Mouse (Mus musculus): ENCODE measurements around the gene Ptprg. TPM values are rescaled to one million over a fixed set of nuclear protein-coding genes. Genes with fewer than 3 reads are reported as not detected.
A peak's percentile ranks its signal among the peaks of the same experiment; 100 is the strongest.

Gene Ptprg
- polyA plus RNA-seq, 1 experiment from 2014 or later: 47.9 TPM

DNA sequence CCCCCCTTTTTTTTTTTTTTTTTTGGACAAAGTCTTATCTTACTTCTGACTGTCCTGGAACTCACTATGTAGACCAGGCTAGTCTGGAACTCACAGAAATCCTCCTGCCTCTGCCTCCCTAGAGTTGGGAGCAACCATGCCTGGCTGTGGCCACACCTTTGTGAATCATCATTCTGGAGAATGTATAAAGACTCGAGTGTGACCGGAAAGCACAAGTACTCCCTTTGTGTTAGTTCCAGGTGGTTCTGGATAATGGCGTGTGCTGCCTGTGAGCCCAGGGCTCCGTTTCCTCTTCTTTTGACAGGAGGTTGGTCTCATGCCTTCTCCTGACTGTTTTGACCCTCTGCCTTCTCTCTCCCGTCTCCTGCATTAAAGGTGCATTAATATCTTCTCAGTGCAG is 41.0 kb downstream of the Ptprg start:
- H3K4me1 ChIP-seq: peaks cover 17% of the 10 kb centered on the region
- H3K36me3 ChIP-seq: no peaks in the 10 kb centered on the region
- no peaks in the 10 kb centered on the region for H3K27me3 ChIP-seq
- 82% methylated on average over 5 of the region's 5 CpGs for WGBS
- H3K4me2 ChIP-seq (replicated peaks): no peak overlapping the region
- H3K9me3 ChIP-seq: no peaks in the 10 kb centered on the region
- H3K27ac ChIP-seq: no peak overlapping the region
- no peak overlapping the region for H3K4me3 ChIP-seq
- ATAC-seq (ENCODE audit: insufficient number of reproducible peaks, insufficient read depth, low FRiP score, low TSS enrichment): no peak
- H3K9ac ChIP-seq: no peak overlapping the region

DNA sequence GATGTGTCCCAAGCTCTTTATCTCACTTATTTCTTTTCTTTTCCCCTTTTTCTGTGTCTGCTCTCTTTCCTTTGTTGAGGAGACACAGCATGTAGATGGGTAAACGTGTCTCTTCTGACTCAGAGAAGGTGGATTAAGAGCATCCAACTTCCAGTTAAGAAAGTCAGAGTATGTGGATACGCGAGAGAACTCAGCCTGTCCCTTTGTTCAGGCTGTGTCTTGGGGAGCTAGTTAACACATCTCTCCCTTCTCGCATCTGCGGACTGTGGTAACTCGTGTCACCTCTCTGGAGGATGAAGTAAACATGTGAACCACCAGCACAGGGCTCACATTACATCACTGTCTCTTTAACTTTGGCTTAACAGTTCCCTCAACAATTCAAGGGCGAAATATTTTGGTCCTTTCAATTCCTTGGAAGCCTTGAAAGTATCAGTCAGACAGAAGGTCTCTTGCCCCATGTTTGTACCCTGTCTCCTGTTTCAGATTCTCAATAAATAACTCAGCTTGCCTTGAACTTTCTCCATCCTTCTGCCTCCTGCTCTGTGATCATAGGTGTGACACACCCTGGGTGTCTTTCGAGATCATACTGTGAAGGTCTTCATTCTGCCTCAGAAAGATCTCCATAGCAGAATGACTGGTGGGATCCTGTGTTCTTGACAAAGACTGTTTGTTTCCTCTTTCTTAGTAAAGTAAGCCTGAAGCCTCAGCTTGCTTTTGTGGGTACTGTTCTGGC is 51.0 kb downstream of the Ptprg start:
- no peaks in the 10 kb centered on the region for H3K36me3 ChIP-seq
- ATAC-seq (ENCODE audit: insufficient number of reproducible peaks, insufficient read depth, low FRiP score, low TSS enrichment): no peak
- no peak overlapping the region for H3K4me3 ChIP-seq
- peaks cover 9% of the 10 kb centered on the region for H3K4me1 ChIP-seq
- H3K27me3 ChIP-seq: no peaks in the 10 kb centered on the region
- H3K4me2 ChIP-seq (replicated peaks): no peak overlapping the region
- no peak overlapping the region for H3K27ac ChIP-seq
- no peak overlapping the region for H3K9ac ChIP-seq
- WGBS: 52% methylated on average over 8 of the region's 8 CpGs
- H3K9me3 ChIP-seq: no peaks in the 10 kb centered on the region

DNA sequence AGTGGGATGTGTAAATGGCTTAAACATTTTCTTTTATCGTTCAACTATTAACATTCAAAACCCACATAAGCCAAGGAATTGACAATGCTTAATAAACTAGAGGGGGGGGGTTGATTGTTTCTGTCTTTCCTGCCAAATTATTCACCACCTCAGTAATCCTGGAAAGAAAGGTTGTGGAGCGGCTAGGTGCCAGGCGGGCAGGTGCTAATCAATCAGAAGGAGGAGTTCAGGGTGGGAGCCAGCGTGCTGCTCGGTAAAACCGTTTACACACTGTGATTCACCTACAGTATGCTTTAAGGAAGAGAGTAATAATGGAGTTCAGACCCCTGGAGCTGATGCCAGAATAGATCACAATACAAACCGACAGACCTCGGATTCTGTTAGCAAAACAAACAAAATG is 55.0 kb downstream of the Ptprg start:
- Histone ChIP-seq H3K27ac (no peak overlapping the region), H3K36me3 (no peaks in the 10 kb centered on the region), H3K4me2 (replicated peaks) (no peak overlapping the region), H3K27me3 (no peaks in the 10 kb centered on the region), H3K4me3 (no peak overlapping the region), H3K9me3 (no peaks in the 10 kb centered on the region), H3K4me1 (peaks cover 8% of the 10 kb centered on the region), H3K9ac (no peak overlapping the region)
- ATAC-seq (ENCODE audit: insufficient number of reproducible peaks, insufficient read depth, low FRiP score, low TSS enrichment): no peak
- WGBS: 61% methylated on average over 8 of the region's 8 CpGs

DNA sequence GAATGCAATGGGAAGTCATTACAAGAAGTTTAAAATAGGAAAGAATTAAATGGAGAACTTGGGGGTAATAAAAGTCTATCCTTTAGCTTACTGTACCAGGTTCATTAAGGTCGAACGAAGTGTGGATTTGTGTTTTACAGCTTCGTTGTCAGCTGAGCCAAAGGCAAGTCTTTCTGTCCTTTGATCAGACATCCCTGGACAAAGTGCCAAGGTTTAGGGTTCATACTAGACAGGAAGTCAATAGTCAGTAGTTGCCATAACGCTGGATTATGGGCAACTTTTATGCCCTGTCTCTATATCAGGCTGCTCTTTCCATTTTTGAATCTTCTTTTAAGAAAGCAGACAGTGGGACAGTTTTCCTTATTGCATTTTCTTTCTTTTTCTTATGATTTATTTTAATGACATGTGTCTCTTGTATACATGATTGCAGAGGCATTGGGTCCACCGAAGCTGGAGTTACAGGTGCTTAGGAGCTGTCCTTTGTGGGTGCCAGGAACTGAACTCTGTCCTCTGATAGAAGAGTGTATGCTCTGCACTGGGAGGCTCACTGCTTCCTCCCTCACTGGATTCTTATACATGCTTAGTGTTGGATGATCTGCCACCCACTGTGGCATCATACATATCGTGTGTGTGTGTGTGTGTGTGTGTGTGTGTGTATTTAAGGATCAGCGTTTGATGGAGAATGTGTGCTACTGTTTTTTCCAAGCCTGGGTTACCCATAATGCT is 56.7 kb downstream of the Ptprg start:
- no peaks in the 10 kb centered on the region; the same call in 1 of the 2 replicates for H3K4me1 ChIP-seq
- no peaks in the 10 kb centered on the region for H3K9me3 ChIP-seq
- H3K27ac ChIP-seq: no peak overlapping the region
- no peaks in the 10 kb centered on the region for H3K36me3 ChIP-seq
- no peak overlapping the region for H3K4me2 ChIP-seq (replicated peaks)
- H3K4me3 ChIP-seq: no peak overlapping the region
- WGBS: 89% methylated on average over 7 of the region's 7 CpGs
- no peaks in the 10 kb centered on the region for H3K27me3 ChIP-seq
- ATAC-seq (ENCODE audit: insufficient number of reproducible peaks, insufficient read depth, low FRiP score, low TSS enrichment): no peak
- H3K9ac ChIP-seq: no peak overlapping the region

- Histone ChIP-seq H3K4me2 (replicated peaks) (no peak overlapping the region), H3K4me1 (peaks cover 4% of the 10 kb centered on the region), H3K36me3 (no peaks in the 10 kb centered on the region), H3K9me3 (no peaks in the 10 kb centered on the region), H3K4me3 (no peak overlapping the region), H3K27me3 (no peaks in the 10 kb centered on the region), H3K9ac (no peak overlapping the region), H3K27ac (no peak overlapping the region)
- WGBS: 89% methylated on average over 5 of the region's 5 CpGs
- ATAC-seq (ENCODE audit: insufficient number of reproducible peaks, insufficient read depth, low FRiP score, low TSS enrichment): no peak
Measured at GRCm38 (mm10) chr14:11612426-11612825, 59.1 kb downstream of the Ptprg start.

GRCm38 (mm10) chr14:11613146-11613545 is 59.8 kb downstream of the Ptprg start:
- no peak overlapping the region for H3K27ac ChIP-seq
- no peaks in the 10 kb centered on the region for H3K36me3 ChIP-seq
- no peak overlapping the region for H3K9ac ChIP-seq
- 64% methylated on average over 3 of the region's 3 CpGs for WGBS
- peaks cover 11% of the 10 kb centered on the region for H3K4me1 ChIP-seq
- no peak overlapping the region for H3K4me2 ChIP-seq (replicated peaks)
- H3K4me3 ChIP-seq: no peak overlapping the region
- no peak for ATAC-seq (ENCODE audit: insufficient number of reproducible peaks, insufficient read depth, low FRiP score, low TSS enrichment)
- no peaks in the 10 kb centered on the region for H3K9me3 ChIP-seq
- no peaks in the 10 kb centered on the region for H3K27me3 ChIP-seq

DNA sequence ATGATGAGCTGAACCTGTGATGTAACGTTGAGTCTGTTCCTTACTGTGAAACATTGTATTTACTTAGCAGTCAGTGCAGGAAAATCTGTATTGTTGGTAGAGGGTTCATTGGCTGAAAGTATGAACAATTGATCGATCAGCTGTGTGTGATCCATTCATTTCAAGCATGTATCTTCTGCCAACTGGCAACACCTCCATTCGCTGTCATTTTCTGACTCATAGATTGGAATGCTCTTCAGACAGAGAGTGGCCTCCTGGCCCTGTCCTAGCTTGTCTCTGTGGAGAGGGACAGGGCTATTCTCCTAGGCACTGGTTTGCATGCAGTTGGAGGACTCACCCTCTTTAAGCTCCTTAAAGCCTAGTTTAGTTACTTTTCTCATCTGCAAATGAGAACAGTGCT is 62.4 kb downstream of the Ptprg start:
- no peak for ATAC-seq (ENCODE audit: insufficient number of reproducible peaks, insufficient read depth, low FRiP score, low TSS enrichment)
- no peak overlapping the region for H3K9ac ChIP-seq
- H3K4me3 ChIP-seq: no peak overlapping the region
- 78% methylated on average over 3 of the region's 3 CpGs for WGBS
- H3K27ac ChIP-seq: no peak overlapping the region
- no peaks in the 10 kb centered on the region for H3K9me3 ChIP-seq
- H3K4me2 ChIP-seq (replicated peaks): no peak overlapping the region
- peaks cover 19% of the 10 kb centered on the region for H3K4me1 ChIP-seq
- no peaks in the 10 kb centered on the region for H3K36me3 ChIP-seq
- H3K27me3 ChIP-seq: no peaks in the 10 kb centered on the region

GRCm38 (mm10) chr14:11617362-11617761 is 64.0 kb downstream of the Ptprg start:
- WGBS: 63% methylated on average over 6 of the region's 6 CpGs
- Histone ChIP-seq H3K27me3 (no peaks in the 10 kb centered on the region), H3K4me3 (no peak overlapping the region), H3K9ac (no peak overlapping the region), H3K4me1 (peaks cover 29% of the 10 kb centered on the region), H3K9me3 (no peaks in the 10 kb centered on the region), H3K4me2 (replicated peaks) (no peak overlapping the region), H3K36me3 (no peaks in the 10 kb centered on the region), H3K27ac (no peak overlapping the region)
- no peak for ATAC-seq (ENCODE audit: insufficient number of reproducible peaks, insufficient read depth, low FRiP score, low TSS enrichment)

GRCm38 (mm10) chr14:11618140-11618705 is 64.9 kb downstream of the Ptprg start:
- no peaks in the 10 kb centered on the region for H3K36me3 ChIP-seq
- no peak for ATAC-seq (ENCODE audit: insufficient number of reproducible peaks, insufficient read depth, low FRiP score, low TSS enrichment)
- no peak overlapping the region for H3K4me3 ChIP-seq
- H3K27me3 ChIP-seq: no peaks in the 10 kb centered on the region
- no peak overlapping the region for H3K9ac ChIP-seq
- H3K27ac ChIP-seq: no peak overlapping the region
- H3K4me1 ChIP-seq: peaks cover 34% of the 10 kb centered on the region
- no peaks in the 10 kb centered on the region for H3K9me3 ChIP-seq
- no peak overlapping the region for H3K4me2 ChIP-seq (replicated peaks)
- WGBS: 66% methylated on average over 6 of the region's 6 CpGs

DNA sequence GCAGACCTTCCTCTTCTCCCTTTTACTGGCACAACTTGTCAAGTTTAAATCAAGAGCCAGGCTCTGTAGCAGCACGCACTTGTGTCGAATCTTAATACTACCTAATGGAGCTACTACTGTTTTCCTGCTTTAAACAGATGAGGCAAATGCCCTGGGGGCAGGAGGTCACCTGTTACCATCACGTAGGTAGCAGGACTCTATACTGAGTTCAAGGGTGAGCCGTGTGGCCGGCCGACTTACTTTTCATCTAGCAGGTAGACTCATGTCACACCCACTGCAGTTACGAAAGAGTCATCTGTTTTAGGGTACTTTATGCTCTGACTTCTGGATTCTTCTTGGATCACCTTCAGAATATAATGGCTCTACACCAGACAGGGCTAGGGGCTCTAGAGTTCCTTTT is 66.3 kb downstream of the Ptprg start:
- WGBS: 82% methylated on average over 7 of the region's 7 CpGs
- Histone ChIP-seq H3K27ac (no peak overlapping the region), H3K27me3 (no peaks in the 10 kb centered on the region), H3K4me1 (peaks cover 34% of the 10 kb centered on the region), H3K9me3 (no peaks in the 10 kb centered on the region), H3K4me3 (no peak overlapping the region), H3K9ac (no peak overlapping the region), H3K36me3 (no peaks in the 10 kb centered on the region), H3K4me2 (replicated peaks) (no peak overlapping the region)
- no peak for ATAC-seq (ENCODE audit: insufficient number of reproducible peaks, insufficient read depth, low FRiP score, low TSS enrichment)

DNA sequence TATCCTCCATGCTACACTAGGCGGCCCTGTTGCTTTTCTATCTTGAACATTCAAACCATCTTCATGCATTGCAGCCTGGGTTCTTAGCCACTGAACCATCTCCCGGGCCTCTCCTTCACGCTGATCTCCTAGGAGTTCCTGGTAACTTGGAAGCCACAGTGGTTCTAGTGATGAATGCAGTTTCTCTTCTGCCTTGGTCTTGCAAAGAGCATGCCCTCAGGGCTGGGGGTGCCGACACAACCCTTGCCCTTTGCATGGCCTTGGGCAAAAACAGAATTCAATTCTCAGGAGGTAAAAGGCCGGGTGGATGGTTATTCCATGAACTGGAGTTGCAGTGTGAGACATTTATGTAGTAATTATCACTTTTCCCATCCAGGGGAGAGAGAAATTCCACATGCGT is 67.0 kb downstream of the Ptprg start:
- H3K4me2 ChIP-seq (replicated peaks): no peak overlapping the region
- H3K36me3 ChIP-seq: no peaks in the 10 kb centered on the region
- no peaks in the 10 kb centered on the region for H3K27me3 ChIP-seq
- H3K4me3 ChIP-seq: no peak overlapping the region
- no peak overlapping the region for H3K27ac ChIP-seq
- no peak for ATAC-seq (ENCODE audit: insufficient number of reproducible peaks, insufficient read depth, low FRiP score, low TSS enrichment)
- H3K4me1 ChIP-seq: peaks cover 34% of the 10 kb centered on the region
- WGBS: 33% methylated on average over 6 of the region's 6 CpGs
- no peak overlapping the region for H3K9ac ChIP-seq
- H3K9me3 ChIP-seq: no peaks in the 10 kb centered on the region

DNA sequence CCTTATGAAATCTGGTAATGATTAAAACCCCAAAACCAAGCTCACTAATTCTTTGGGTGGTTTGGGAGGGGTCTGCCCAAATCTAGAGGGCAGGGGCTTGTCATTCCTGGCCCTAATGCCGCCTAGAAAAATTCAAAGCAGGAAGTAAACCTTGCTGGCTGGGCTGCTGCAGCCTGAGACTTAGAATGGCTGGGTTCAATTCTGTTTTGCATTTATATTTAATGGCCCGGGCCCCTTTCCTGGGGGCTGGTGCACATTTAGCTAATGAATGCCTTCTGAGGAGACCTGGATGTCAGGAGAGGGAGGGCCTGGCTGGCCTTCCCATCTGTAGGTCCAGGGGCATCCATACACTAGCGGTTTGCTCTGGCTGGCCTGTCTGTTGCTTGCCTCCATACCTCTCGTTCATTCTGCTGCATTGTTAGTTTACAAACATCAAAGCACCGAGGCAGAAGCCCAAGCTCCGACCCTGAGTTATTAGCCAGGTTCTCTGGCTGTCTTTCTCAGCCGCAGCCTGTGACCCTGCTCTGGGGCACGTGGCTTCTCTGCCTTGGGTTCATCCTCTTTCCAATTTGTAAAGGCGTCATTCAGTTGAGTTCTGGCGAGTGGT is 67.7 kb downstream of the Ptprg start:
- H3K36me3 ChIP-seq: no peaks in the 10 kb centered on the region
- no peaks in the 10 kb centered on the region for H3K9me3 ChIP-seq
- no peak overlapping the region for H3K4me3 ChIP-seq
- no peak overlapping the region for H3K9ac ChIP-seq
- peaks cover 34% of the 10 kb centered on the region for H3K4me1 ChIP-seq
- H3K27me3 ChIP-seq: no peaks in the 10 kb centered on the region
- H3K27ac ChIP-seq: peak overlapping the region; percentile 37; the same call in 1 of the 2 replicates
- no peak overlapping the region; the same call in 1 of the 2 replicates for H3K4me2 ChIP-seq (replicated peaks)
- ATAC-seq (ENCODE audit: insufficient number of reproducible peaks, insufficient read depth, low FRiP score, low TSS enrichment): no peak
- 15% methylated on average over 10 of the region's 10 CpGs for WGBS
